Mouse (Mus musculus) adrenal gland, postnatal 36 days (tissue): Measurements from ENCODE around the gene Slc38a1. TPM values are rescaled to one million over a fixed set of nuclear protein-coding genes. Genes with fewer than 3 reads are reported as not detected.
A peak's percentile ranks its signal among the peaks of the same experiment; 100 is the strongest.

Source experiments
- DNase-seq, 2 experiments: peaks; one replicate each; pipeline ENCODE4 v3.0.0; 2021; ENCODE audit warnings: mixed read lengths in 1 of 2
- total RNA-seq, 2 experiments: library from RNA; stranded (reverse); gene quantifications; 2 replicates each; pipeline ENCODE4 v1.2.3; 2021

Slc38a1 gene
- total RNA-seq, 2 experiments from 2014 or later, result 27.6 to 41.7 TPM

DNA sequence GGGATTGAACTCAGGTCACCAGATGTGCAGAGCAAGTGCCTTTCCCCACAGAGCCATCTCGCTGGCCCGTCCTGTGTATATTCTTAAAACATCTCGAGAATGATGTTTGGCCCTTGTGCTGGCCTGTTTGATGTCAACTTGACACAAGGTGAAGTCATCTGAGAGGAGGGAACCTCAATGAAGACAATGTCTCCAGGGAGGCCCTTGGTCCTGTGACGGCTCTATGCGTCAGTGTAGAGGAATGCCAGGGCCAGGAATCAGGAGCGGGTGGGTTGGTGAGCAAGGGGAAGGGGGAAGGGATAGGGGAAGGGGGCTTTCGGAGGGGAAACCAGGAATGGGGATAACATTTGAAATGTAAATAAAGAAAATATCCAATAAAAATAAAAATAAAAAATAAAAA is 25.2 kb downstream of the Slc38a1 start:
- no peak for DNase-seq

DNA sequence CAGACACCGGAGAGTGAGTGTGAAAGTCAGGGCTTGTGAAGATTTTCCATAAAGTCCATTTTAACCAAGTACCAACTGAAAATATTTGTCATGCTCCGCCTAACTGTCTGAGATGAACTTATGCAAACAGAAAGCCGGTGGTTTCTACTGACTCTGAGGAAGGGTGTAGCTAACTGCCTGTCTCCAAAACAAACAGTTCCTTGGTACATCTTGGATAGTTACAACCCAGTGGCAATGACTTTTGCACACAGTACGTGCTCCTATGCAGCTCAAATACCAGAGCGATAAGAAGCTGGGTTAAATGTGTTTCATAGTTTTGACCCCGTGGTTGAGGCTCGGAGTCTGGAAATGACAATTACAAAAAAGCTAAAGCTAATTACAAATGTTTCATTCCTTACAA is 34.0 kb downstream of the Slc38a1 start:
- no peak for DNase-seq

DNA sequence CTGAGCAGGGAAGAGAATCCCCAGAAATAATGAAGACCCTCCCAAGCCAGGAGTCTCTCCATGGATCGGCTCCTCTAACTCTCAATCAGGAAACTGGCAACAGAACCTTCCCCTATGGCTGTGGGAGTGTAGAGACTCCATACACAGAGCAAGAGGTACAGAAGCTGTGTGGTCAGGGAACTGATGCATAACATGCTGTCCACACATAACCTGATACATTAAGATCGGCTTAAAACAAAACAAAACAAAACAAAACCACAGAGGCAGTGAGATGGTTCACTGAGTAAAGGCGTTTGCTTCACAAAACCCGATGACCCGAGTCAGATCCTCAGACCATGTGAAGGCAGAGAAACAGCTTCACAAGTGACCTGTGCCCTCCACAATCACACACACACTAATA is 35.3 kb downstream of the Slc38a1 start:
- DNase-seq, result no peak

DNA sequence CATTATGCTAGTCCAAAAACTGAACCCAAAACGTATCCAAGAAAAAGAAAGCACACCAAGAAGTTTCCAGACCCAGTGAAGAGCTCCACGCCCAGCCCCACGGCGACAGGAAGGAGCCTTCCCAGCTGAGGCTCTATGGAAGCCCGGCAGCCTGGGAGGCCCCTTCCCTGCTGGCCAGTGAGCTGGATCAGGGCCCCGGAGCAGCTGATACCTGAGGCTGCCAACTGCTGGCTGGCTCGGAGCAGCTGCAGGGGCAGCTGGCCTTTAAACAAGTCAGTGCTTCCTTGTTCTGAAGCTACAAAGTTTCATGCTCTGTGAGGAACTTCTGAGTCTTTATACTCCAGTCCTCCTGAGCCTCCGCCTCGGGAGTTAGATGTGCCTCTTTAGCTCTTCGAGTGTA is 38.4 kb downstream of the Slc38a1 start:
- peak in 1 of 2 experiments; percentile 36 for DNase-seq

DNA sequence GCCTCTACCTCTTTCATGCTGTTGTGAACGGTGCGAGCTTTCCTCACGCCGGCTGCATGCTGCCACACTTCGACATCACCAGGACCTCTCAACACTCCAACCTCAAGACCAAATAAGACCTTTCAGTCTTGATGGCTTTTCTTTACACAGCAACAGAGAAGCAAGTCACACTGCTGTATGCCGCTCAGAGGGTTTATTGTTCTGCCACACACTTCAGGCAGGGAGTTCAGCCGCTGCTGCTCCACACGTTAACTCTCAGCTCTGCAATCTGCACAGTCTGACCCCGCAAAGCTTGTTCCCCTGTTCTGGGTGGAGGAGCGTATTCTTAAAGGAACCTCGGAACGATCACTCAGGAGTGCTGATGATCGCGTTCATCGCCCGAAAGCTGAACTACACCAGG is 40.7 kb downstream of the Slc38a1 start:
- no peak for DNase-seq

DNA sequence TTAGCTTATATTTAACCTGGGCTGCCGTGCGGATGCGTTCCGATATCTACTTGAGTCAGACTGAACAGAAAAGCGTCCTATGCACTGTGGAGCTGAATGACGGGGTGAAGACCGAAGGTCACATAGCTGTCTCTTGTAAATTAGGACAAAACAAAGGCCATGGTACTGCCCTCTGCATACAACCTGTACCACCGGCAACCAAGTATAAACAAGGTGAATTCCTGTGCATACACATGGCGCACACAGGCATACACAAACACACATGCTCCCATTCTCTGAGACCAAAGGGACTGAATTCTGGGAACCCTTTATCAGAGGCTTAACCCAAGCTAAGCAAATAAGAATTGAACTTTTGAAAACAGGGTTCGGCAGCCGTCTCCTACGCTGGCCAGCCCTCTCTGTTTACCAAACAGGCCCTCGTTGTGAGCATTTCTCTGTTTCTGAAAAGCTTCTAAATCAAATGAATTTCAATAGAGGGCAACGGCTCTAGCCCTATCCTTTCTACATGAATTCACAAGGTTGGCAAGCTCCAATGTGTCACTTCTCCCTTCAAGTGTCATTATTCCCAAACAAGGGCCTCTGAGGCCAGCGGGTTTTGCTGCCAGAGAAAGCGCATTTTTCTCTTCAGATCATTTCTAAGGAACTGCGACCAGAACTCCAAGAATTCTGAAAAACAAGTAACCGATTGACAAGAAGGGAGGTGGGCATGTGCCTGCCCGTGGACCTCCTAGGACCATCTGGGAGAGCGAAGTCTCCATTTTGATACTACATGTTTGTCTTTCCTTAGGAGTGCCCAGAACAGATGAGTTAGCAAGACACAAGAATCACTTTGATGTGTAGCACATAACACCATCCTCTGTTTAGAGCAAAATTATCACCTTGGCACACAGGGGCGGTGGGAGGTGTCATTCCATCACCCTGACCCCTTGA is 42.6 kb downstream of the Slc38a1 start:
- no peak for DNase-seq

DNA sequence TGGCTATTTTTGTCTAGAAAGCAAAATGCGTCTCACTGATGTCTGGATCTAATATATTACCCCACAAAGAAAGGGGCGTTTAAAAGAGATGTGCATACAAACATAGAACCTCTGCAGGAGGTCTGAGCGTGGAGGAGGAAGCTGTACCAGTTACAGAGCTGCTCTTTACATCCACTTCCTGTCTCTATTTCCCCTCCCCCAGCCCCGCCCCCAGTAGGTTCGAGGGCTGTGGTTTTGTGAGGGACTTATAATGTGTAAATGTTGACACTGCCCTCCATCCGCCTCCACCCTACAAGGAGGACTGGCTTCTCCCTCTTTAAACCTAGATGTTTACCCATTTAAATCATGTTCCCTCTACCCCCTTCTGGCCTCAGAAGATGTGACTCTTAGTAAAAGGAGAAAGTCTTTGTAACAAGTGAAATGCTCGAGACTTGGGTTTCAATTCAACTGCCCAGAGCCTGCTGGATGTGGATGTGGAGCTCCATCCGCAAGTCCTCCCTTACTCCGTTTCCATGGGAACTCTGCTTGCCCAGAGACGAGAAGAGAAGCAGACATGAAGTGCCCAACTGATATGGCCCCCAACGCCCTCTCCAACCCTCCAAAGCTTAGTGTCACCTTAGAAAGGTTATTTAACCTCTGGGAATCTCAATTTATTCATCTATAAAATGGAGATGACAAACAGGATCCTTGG is 43.7 kb downstream of the Slc38a1 start:
- peak in 1 of 2 experiments; percentile 27 for DNase-seq

DNA sequence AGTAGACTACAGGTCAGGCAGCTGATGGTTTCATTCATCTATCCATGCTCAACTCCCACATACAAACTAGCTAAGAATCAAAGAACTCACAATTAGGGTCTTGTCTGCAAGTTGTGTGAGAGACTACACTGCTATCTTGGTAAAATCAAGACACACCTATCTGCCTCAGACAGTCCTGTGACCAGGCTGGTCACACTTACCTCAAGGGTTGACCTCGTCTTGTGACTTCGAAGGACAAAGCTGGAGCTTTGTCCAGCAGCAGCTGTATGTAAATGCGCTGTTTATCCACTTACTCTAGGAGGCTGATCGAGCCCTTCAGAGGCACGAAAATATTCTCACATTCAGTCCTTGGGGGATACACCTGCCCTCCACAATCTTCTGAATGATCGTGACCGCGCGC is 45.6 kb downstream of the Slc38a1 start:
- DNase-seq, result no peak

DNA sequence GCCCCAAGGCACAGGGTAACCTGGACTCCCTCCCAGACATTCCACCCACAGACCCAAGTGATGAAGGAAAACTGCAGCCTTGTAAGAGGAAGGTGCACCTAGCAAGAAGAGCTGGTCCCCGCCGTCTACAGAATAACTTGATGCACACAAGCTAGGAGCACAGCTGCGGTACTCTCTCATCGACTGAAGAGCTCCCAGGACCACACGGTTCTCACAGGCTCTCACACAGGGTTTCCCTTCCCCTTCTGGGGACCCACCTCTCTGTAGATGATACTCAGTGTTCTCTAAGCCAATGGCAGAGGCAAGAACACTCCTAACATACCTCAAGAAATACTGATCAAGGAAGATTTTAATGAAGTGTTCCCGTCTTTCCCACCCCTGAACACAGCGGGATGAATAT is 48.4 kb downstream of the Slc38a1 start:
- DNase-seq, result no peak

DNA sequence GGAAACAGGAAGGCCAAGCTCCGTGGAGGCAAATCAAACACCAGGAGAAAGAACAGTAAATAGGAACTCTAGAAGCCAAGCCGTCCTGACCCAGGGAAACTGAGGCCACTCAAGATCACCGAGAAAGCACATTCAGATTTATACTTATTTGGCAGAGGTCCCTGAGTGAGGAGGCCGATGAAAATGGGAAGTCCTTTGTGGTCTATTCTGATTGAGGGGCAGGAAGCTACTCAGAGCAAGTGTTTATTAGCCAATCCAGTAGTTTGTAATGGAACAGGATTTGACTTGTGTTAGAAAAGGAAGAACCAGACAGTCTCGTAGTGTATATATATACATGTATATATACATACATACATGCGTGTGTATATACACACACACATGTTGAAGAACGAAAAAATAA is 48.8 kb downstream of the Slc38a1 start:
- no peak for DNase-seq

DNA sequence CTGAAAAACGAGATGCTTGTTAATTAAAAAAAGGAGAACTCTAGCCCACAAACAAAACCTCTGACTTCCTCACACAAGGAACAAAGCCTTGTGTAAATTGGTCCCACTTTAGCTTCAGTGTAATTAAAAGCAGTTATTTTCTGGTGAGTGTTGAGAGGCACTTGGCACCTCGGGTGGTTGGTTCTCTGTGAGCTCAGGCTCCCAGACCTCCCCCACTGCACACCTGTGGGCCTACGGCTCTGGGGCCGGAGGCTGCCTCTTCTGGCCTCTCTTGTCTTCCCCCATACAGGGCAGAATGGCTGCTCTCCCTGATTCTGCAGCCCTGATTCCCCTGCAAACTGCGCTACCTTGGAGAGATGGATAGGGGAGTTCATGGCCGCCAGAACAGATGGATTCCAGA is 49.3 kb downstream of the Slc38a1 start:
- peak in 1 of 2 experiments; percentile 10 for DNase-seq

DNA sequence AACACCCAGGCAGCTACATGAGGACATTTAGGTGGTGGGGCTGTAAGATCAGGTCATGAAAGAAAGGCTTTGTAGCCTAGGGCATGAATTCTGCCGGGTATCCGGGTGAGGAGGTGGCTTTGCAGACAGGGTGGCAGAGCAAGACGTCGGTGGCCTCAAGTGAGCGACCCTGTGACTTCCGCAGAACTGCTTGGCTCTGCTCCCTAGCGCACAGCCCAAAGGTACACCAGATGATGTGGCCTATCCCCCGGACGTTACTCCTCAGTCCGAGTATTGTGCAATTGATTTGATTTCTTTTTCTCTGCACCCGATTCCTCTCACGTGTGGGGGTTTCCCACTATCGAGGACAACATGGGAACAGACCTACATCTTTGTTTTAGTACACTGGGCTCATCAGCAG is 49.7 kb downstream of the Slc38a1 start:
- DNase-seq, result no peak

DNA sequence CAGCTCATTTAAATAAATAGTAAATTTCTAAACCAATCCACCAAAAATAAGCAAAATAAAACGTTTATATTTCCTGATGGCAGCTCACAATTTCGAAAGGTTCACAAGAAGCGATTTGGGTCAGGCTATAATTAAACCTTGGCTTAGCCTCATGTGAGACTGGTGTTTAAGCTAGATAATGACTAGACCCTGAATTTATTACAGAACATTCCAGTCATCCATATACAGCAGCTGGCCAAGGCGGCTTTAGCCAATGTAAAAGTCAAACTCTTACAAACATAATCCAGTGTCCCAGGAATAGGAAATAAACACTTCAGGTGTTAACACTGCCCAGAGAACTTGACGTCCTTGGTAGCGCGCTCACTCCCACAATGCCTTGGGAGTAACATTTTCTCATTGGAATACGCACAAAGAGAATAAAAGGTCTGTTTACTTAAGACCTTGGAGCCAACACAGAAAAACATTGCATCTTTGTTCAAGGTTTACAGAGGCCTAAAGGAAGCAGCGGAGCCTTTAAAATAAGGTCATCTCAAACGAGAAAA is 50.8 kb downstream of the Slc38a1 start:
- peak in 1 of 2 experiments; percentile 17 for DNase-seq

DNA sequence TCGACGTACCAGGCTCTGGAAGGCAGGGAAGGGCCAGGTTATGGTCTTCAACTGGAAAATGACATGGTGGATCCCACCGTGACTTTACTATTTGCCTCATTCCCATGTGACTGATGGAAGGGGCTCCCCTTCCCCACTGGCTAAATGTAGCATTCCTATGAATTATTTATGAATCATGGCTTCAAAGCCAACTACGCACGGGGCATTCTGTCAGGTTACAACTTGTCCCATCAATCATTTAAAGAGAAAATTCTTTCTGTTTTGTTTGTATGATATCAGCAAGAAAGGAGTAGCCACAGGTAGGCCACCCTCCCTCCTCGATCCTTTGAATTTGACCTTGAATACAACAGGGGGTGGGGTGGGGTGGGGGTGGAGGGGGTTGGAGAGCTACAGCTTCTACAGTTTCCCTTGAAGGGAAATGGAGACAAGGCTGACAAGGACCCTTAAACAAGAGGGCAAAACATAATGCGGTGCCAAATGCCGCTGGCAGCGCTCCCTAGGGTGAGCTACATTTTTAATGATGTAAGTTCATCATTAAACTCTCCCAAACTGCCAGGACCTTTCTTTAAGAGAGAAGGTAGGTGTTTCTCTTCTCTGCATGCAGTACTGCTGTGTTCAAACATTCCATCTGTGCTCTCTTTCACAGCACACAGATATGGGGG is 53.6 kb downstream of the Slc38a1 start:
- DNase-seq, result no peak

DNA sequence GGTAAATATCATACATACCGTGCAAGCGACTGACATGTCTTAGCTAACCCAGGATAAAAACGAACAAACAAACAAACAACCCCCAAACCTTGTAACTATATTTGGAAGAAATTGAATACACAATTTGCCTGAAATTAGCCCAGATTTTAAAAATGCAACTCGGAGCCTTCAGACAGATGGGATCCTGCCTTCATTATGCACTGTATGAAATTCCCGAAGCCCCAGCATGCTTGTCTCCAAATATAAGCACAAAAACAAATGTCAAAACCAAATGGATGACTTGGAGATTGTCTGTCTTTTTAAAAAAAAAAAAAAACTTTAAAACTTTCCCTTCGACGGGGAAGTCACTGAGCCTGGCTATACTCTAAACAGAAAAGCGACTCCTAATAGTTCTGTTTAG is 54.7 kb downstream of the Slc38a1 start:
- DNase-seq, result no peak

DNA sequence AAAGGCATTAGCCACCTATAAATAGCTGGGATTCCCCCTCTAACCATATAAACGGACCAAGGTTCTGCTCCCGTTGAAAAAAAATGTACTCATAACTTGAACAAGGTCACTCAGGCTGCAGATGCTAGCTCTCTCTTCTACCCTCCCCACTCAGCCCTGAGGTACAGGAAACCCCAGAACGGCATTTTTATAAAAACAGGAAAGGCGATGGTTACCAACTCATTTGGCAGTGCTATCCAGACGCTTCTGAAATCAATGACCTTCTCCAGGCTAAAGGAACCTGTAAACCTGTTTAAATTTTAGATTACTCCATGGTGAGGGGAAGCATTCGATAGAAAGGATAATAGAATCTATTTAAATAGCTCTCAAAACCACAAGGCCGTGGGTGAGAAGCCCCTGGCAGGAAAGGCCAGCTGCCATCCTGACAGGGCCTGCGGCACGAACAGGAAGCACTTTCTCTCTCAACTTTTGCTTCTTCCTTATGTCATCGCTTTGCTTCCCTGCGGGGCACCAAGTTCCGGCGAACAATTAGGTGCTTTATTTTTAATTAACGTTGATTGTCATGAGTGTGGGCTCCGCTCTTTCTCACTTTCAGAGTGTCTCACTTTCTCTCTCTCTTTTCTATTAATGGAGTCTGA is 59.2 kb downstream of the Slc38a1 start:
- DNase-seq, result no peak

DNA sequence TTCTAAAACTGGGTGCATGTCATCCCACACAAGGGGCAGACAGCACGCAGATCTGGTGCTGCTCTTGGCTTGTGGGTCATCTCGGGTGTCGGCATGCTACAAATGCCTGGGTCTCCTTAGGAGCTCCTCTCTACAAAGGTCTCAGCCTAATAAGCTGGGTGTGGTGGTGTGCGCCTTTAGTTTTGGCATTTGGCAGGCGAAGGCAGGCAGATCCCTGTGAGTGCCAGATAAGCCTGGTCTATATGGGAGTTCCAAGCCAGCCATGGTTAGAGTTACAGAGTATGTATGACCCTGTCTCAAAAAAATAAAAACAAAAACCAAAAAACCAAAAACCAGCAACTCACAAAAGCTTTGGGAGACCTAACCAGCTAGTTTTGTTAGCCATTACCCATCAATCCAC is 65.7 kb downstream of the Slc38a1 start:
- DNase-seq, result no peak

DNA sequence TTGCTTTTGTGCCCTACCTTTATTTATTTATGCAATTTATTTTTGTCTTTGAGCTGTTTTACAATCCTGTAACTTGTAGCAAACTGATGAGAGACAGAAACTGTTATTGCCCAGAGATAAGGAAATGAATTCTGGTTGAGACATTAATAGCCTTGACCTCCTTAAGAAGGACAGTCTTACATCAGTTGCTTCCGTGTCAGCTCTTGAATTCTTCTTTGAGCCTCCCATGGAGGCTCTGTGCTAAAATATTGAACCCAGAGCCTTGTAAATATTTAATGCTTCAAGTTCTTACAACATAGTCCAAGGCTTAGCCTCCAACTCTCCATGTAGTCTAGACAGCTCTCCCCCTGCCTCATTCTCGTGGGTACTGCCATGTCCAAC is 73.7 kb downstream of the Slc38a1 start:
- DNase-seq, result no peak

DNA sequence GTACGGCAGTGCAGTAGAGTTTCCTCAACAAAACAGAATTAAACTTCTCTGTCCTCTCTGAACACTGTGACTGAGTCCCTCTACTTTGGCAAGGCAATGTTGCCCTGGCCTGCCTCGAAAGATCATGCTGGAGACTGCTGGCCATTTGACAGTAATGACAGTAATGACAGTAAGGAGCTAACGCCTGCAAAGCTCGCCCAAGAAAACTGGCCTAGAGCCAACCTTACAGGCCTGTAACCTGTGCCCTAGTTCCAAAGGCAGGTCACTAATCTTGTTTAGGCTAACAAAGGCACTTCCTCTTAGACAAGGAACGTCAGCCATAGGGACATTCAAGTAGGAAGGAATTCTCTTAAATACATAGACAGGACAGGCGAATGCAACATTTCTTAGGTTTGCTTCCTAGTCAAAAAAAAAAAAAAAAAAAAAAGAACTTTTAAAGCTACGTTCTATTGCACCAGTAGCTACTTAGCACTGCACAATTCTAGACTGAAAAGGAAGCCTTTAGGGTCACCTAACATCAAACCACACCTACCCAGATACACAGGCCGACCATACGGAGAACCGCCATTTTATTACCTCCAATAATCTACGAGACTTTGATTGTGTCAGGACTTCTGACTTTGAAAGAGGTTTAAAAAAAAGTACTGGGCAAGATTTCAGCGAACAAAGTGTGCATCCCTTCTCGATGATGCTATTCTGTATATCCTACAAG is 74.3 kb downstream of the Slc38a1 start:
- DNase-seq, result peak; percentile 37 to 49

DNA sequence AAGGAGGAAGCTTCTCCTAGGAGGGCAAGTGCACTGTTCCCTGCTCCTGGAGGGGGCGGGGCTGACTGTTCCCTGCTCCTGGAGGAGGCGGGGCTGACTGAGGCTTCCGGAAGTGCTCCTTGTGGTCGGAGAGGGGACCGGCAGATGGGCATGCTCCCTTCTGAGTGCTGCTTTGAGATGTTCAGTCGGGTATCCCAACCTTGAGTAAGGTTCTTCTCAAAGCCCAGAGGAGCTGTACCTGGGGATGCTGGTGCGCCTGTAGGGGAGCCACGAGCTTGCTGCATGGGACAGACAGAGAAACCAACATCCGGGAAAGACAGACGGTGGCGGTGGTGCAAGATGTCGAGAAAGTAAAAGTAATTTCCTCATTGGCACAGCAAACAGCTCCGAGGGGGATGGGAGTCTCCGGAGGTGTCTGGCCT is 75.9 kb downstream of the Slc38a1 start:
- DNase-seq, result peak; percentile 54 to 78

DNA sequence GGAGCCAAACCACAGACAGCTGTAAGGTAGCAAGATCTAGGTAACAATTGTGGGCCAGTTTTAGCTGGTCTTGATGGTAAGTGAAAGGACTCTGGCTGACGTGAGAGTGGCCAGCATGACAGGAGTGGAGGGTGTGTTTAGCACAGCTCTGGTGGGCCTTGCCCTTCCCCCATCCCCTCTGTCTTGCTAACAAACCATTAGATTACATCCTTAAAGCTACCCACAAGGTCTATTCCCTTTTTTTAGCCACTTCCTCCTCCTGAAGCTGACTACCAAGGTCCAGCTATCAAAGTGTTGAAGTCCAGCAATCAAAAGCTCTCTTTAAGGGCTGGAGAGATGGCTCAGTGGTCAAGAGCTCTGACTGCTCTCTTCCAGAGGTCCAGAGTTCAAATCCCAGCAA is 78.9 kb downstream of the Slc38a1 start:
- DNase-seq, result no peak

DNA sequence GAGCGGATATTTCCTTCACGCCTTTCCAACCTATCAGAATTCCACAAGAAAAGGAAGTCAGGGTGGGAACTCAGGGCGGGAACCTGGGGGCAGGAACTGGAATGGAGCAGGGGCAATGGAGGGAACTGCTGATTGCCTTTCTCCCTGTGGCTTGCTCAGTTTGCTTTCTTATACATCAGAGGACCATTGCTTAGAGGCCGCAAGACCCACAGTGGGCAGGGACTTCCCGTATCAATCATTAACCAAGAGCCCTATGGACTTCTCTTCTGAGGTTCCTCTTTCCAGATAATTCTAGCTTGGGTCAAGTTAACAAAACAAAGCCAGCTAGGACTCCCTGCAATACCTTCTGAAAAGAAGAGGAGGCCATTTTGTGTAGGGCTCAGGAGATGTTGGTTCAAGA is 80.2 kb downstream of the Slc38a1 start:
- no peak for DNase-seq
